Mouse (Mus musculus) spleen, adult 2 months (tissue): ENCODE measurements around the gene Thtpa.

ENCODE experiments used
- CTCF ChIP-seq: fragments of 200-500 bp; IDR thresholded peaks from 2 replicates; pipeline ENCODE4 v1.5.1; 2011; ENCODE audit warnings: mild to moderate bottlenecking, inconsistent platforms; ENCODE audit not compliant: insufficient read depth, insufficient read length, insufficient replicate concordance; ENCODE audit errors: extremely low read depth
- POLR2A ChIP-seq: fragments of 200-500 bp; IDR thresholded peaks from 2 replicates; pipeline ENCODE4 v1.6.1; 2011; ENCODE audit warnings: low read depth, low read length, inconsistent platforms

DNA sequence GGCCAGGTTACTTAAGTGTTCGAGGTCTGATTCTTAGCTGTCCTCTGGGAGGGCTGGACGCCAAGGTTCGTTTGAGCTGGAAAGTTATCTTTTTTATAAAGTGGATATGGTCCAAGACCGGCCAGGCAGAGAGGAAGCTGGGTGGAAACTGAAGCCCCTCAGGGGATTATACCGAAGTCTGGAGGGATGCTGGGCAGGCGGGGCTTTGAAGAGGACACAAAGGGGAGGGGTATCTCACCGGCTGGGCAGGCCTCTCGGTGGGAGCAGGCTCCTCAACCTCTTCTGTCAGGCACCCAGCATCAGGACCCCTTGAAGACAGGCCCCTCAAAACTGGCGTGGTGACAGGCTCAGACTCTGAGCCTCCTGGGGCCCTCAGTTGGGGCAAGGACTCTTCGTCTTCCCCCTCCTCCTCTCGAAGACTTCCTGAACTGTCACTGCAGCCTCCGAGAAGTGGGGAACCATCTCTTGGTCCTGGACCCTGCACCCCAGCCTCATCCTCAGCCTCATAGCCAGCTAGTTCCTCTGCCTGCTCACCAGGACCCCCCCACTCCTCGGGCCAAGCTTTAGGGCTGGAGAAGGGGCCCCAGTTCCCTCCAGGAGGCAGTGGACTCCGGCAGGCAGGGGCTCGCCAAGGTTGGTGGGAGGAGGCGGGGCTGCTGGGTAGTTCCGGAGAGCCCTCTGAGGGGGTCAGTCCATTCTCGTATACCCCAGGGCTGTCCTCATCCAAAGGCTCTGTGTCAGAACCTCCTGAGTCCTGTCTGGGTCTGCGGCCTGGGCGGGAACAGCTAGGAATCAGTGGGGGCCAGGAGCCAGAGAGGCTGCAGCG, 14.7 kb downstream of the Thtpa start:
- no peak for TF ChIP-seq CTCF
- no peak for TF ChIP-seq POLR2A
